Mouse (Mus musculus) adrenal gland, postnatal 36 days (tissue): ENCODE results near the gene Majin. TPM values are rescaled to one million over a fixed set of nuclear protein-coding genes. Genes with fewer than 3 reads are reported as not detected.

Experiments
- DNase-seq, 2 experiments: peaks; one replicate each; pipeline ENCODE4 v3.0.0; 2021; ENCODE audit warnings: mixed read lengths in 1 of 2
- long read RNA-seq, 2 experiments: library from polyadenylated mRNA; stranded (forward); transcript quantifications; one replicate each; pipeline ENCODE4 v2.0.0; 2021; ENCODE audit warnings: borderline sequencing depth in 2 of 2
- total RNA-seq, 2 experiments: library from RNA; stranded (reverse); gene quantifications; 2 replicates each; pipeline ENCODE4 v1.2.3; 2021

Gene Majin
- 1 to 10 TPM; 1.7 TPM for total RNA-seq
- long read RNA-seq, experiment 1, partial matches to known transcripts = 4 of 6 reads
- long read RNA-seq, experiment 1, other reads (novel, unspliced or antisense) = 2 of 6 reads
- long read RNA-seq, experiment 2 = 0 reads

GRCm38 (mm10) chr19:6184131-6184530 lies at the start of gene Majin:
Majin (plus strand) TSS chr19:6184388.
- no peak for DNase-seq

GRCm38 (mm10) chr19:6136397-6136796 lies 47.8 kb upstream of the Majin start:
- DNase-seq = no peak

GRCm38 (mm10) chr19:6139701-6140100 lies 44.5 kb upstream of the Majin start:
- DNase-seq = no peak

GRCm38 (mm10) chr19:6140374-6140677 lies 43.9 kb upstream of the Majin start:
- DNase-seq = no peak

- peak; percentile 93 for DNase-seq
Observed at GRCm38 (mm10) chr19:6140678-6141393, 43.4 kb upstream of the Majin start, which contains the start of gene Batf2. Batf2 (plus strand) TSS chr19:6140983.

GRCm38 (mm10) chr19:6141394-6141749 lies 42.8 kb upstream of the Majin start, which contains the start of gene Arl2:
Arl2 (minus strand) TSS chr19:6141548.
- peak; percentile 69 to 86 for DNase-seq

GRCm38 (mm10) chr19:6144842-6145241 lies 39.3 kb upstream of the Majin start:
- DNase-seq = no peak

GRCm38 (mm10) chr19:6155174-6155573 lies 29.0 kb upstream of the Majin start:
- DNase-seq = no peak

GRCm38 (mm10) chr19:6156372-6156771 lies 27.8 kb upstream of the Majin start:
- peak; percentile 12 to 22 for DNase-seq

- DNase-seq = no peak
Observed at GRCm38 (mm10) chr19:6157220-6157619, 27.0 kb upstream of the Majin start.

GRCm38 (mm10) chr19:6163872-6164547 lies 20.2 kb upstream of the Majin start:
- peak; percentile 43 to 57 for DNase-seq

GRCm38 (mm10) chr19:6166750-6167149 lies 17.4 kb upstream of the Majin start:
- no peak for DNase-seq

GRCm38 (mm10) chr19:6171215-6171614 lies 13.0 kb upstream of the Majin start:
- no peak for DNase-seq

- peak; percentile 48 to 52 for DNase-seq
Observed at GRCm38 (mm10) chr19:6174771-6175170, 9.4 kb upstream of the Majin start.

GRCm38 (mm10) chr19:6178775-6179174 lies 5.4 kb upstream of the Majin start:
- DNase-seq = no peak

GRCm38 (mm10) chr19:6181629-6182028 lies 2.6 kb upstream of the Majin start:
- DNase-seq = peak; percentile 13 to 49

GRCm38 (mm10) chr19:6182534-6182933 lies 1.7 kb upstream of the Majin start:
- peak; percentile 16 to 46 for DNase-seq

GRCm38 (mm10) chr19:6204265-6204664 lies 20.1 kb downstream of the Majin start:
- no peak for DNase-seq

- no peak for DNase-seq
Observed at GRCm38 (mm10) chr19:6206716-6207115, 22.5 kb downstream of the Majin start.

- DNase-seq = peak; percentile 53 to 64
Observed at GRCm38 (mm10) chr19:6216046-6216705, 32.0 kb downstream of the Majin start.

- no peak for DNase-seq
Observed at GRCm38 (mm10) chr19:6218606-6219005, 34.4 kb downstream of the Majin start.

- peak; percentile 36 to 53 for DNase-seq
Observed at GRCm38 (mm10) chr19:6226135-6226534, 41.9 kb downstream of the Majin start, which contains the start of gene Gpha2. Gpha2 (plus strand) TSS chr19:6226380.

- peak; percentile 77 to 84 for DNase-seq
Observed at GRCm38 (mm10) chr19:6226763-6227162, 42.6 kb downstream of the Majin start.
